Mouse (Mus musculus): ENCODE measurements around the gene Efr3b. TPM values are rescaled to one million over a fixed set of nuclear protein-coding genes. Genes with fewer than 3 reads are reported as not detected.
A peak's percentile ranks its signal among the peaks of the same experiment; 100 is the strongest.
"Not testable (repeated sequence)": the region's sequence is repeated elsewhere in the genome, so short reads cannot be mapped to it uniquely, and the experiment has no call there.

Efr3b gene
- polyA plus RNA-seq, 1 experiment from 2014 or later = 2.6 TPM

- 58% methylated on average over 4 of the region's 4 CpGs for WGBS
- Histone ChIP-seq H3K27ac (ENCODE audit: low read length) (no peak overlapping the region), H3K4me3 (ENCODE audit: low read length) (no peak overlapping the region), H3K36me3 (ENCODE audit: control insufficient read depth, insufficient read depth, low read length) (no peaks in the 10 kb centered on the region), H3K4me2 (ENCODE audit: low read depth, low read length) (no peak overlapping the region), H3K27me3 (replicated peaks; ENCODE audit: control insufficient read depth, insufficient read depth, low read length) (no peaks in the 10 kb centered on the region), H3K4me1 (ENCODE audit: control insufficient read depth, insufficient read depth, low read length) (peaks cover 4% of the 10 kb centered on the region), H3K9ac (ENCODE audit: low read depth, low read length) (no peak overlapping the region), H3K9me3 (ENCODE audit: control insufficient read depth, low read length) (no peaks in the 10 kb centered on the region)
- peak; percentile 59 for ATAC-seq
Measured at GRCm38 (mm10) chr12:3944454-3945073, 94.2 kb downstream of the Efr3b start.

GRCm38 (mm10) chr12:3942026-3942425 lies 96.7 kb downstream of the Efr3b start:
- no peaks in the 10 kb centered on the region for H3K27me3 ChIP-seq (replicated peaks; ENCODE audit: control insufficient read depth, insufficient read depth, low read length)
- no peak for ATAC-seq
- 48% methylated on average over 11 of the region's 11 CpGs for WGBS
- H3K27ac ChIP-seq (ENCODE audit: low read length) = no peak overlapping the region
- peaks cover 4% of the 10 kb centered on the region for H3K4me1 ChIP-seq (ENCODE audit: control insufficient read depth, insufficient read depth, low read length)
- no peak overlapping the region for H3K4me2 ChIP-seq (ENCODE audit: low read depth, low read length)
- H3K36me3 ChIP-seq (ENCODE audit: control insufficient read depth, insufficient read depth, low read length) = no peaks in the 10 kb centered on the region
- no peak overlapping the region for H3K9ac ChIP-seq (ENCODE audit: low read depth, low read length)
- no peaks in the 10 kb centered on the region for H3K9me3 ChIP-seq (ENCODE audit: control insufficient read depth, low read length)
- no peak overlapping the region for H3K4me3 ChIP-seq (ENCODE audit: low read length)

GRCm38 (mm10) chr12:3930090-3930865 lies 108.4 kb downstream of the Efr3b start:
- H3K9me3 ChIP-seq (ENCODE audit: control insufficient read depth, low read length); H3K4me3 ChIP-seq (ENCODE audit: low read length); H3K36me3 ChIP-seq (ENCODE audit: control insufficient read depth, insufficient read depth, low read length); H3K27me3 ChIP-seq (replicated peaks; ENCODE audit: control insufficient read depth, insufficient read depth, low read length); H3K27ac ChIP-seq (ENCODE audit: low read length); H3K9ac ChIP-seq (ENCODE audit: low read depth, low read length); H3K4me2 ChIP-seq (ENCODE audit: low read depth, low read length); ATAC-seq; H3K4me1 ChIP-seq (ENCODE audit: control insufficient read depth, insufficient read depth, low read length): not testable (repeated sequence)
- 86% methylated on average over 31 of the region's 47 CpGs for WGBS

- Histone ChIP-seq H3K4me2 (ENCODE audit: low read depth, low read length) (no peak overlapping the region), H3K9ac (ENCODE audit: low read depth, low read length) (no peak overlapping the region), H3K4me3 (ENCODE audit: low read length) (no peak overlapping the region), H3K9me3 (ENCODE audit: control insufficient read depth, low read length) (no peaks in the 10 kb centered on the region), H3K36me3 (ENCODE audit: control insufficient read depth, insufficient read depth, low read length) (no peaks in the 10 kb centered on the region), H3K27me3 (replicated peaks; ENCODE audit: control insufficient read depth, insufficient read depth, low read length) (no peaks in the 10 kb centered on the region), H3K4me1 (ENCODE audit: control insufficient read depth, insufficient read depth, low read length) (no peaks in the 10 kb centered on the region), H3K27ac (ENCODE audit: low read length) (no peak overlapping the region)
- 69% methylated on average over 3 of the region's 3 CpGs for WGBS
- ATAC-seq = no peak
Measured at GRCm38 (mm10) chr12:3928841-3929240, 109.9 kb downstream of the Efr3b start.

GRCm38 (mm10) chr12:3926127-3926526 lies 112.6 kb downstream of the Efr3b start:
- no peaks in the 10 kb centered on the region for H3K4me1 ChIP-seq (ENCODE audit: control insufficient read depth, insufficient read depth, low read length)
- H3K4me2 ChIP-seq (ENCODE audit: low read depth, low read length) = no peak overlapping the region
- no peak overlapping the region for H3K4me3 ChIP-seq (ENCODE audit: low read length)
- WGBS = 0% methylated on average over 1 of the region's 1 CpGs
- no peaks in the 10 kb centered on the region for H3K9me3 ChIP-seq (ENCODE audit: control insufficient read depth, low read length)
- no peaks in the 10 kb centered on the region for H3K36me3 ChIP-seq (ENCODE audit: control insufficient read depth, insufficient read depth, low read length)
- ATAC-seq = no peak
- H3K27me3 ChIP-seq (replicated peaks; ENCODE audit: control insufficient read depth, insufficient read depth, low read length) = no peaks in the 10 kb centered on the region
- no peak overlapping the region for H3K27ac ChIP-seq (ENCODE audit: low read length)
- H3K9ac ChIP-seq (ENCODE audit: low read depth, low read length) = no peak overlapping the region

- Histone ChIP-seq H3K4me2 (ENCODE audit: low read depth, low read length) (no peak overlapping the region), H3K9ac (ENCODE audit: low read depth, low read length) (no peak overlapping the region), H3K27me3 (replicated peaks; ENCODE audit: control insufficient read depth, insufficient read depth, low read length) (no peaks in the 10 kb centered on the region), H3K36me3 (ENCODE audit: control insufficient read depth, insufficient read depth, low read length) (peaks cover 3% of the 10 kb centered on the region; the same call in 1 of the 2 replicates), H3K27ac (ENCODE audit: low read length) (no peak overlapping the region), H3K4me3 (ENCODE audit: low read length) (no peak overlapping the region), H3K4me1 (ENCODE audit: control insufficient read depth, insufficient read depth, low read length) (peaks cover 15% of the 10 kb centered on the region), H3K9me3 (ENCODE audit: control insufficient read depth, low read length) (no peaks in the 10 kb centered on the region)
- 59% methylated on average over 3 of the region's 3 CpGs for WGBS
- ATAC-seq = peak; percentile 90
Measured at GRCm38 (mm10) chr12:3919423-3919822, 119.3 kb downstream of the Efr3b start.

- ATAC-seq = peak; percentile 27; the same call in 1 of the 2 replicates
- WGBS = 55% methylated on average over 3 of the region's 3 CpGs
- Histone ChIP-seq H3K9me3 (ENCODE audit: control insufficient read depth, low read length) (no peaks in the 10 kb centered on the region), H3K36me3 (ENCODE audit: control insufficient read depth, insufficient read depth, low read length) (peaks cover 3% of the 10 kb centered on the region; the same call in 1 of the 2 replicates), H3K4me2 (ENCODE audit: low read depth, low read length) (no peak overlapping the region), H3K4me1 (ENCODE audit: control insufficient read depth, insufficient read depth, low read length) (peaks cover 15% of the 10 kb centered on the region), H3K27ac (ENCODE audit: low read length) (no peak overlapping the region), H3K9ac (ENCODE audit: low read depth, low read length) (no peak overlapping the region), H3K27me3 (replicated peaks; ENCODE audit: control insufficient read depth, insufficient read depth, low read length) (no peaks in the 10 kb centered on the region), H3K4me3 (ENCODE audit: low read length) (no peak overlapping the region)
Measured at GRCm38 (mm10) chr12:3918577-3918976, 120.1 kb downstream of the Efr3b start.

GRCm38 (mm10) chr12:3917668-3918341 lies 120.9 kb downstream of the Efr3b start:
- Histone ChIP-seq H3K27me3 (replicated peaks; ENCODE audit: control insufficient read depth, insufficient read depth, low read length) (no peaks in the 10 kb centered on the region), H3K4me3 (ENCODE audit: low read length) (no peak overlapping the region), H3K9me3 (ENCODE audit: control insufficient read depth, low read length) (no peaks in the 10 kb centered on the region), H3K36me3 (ENCODE audit: control insufficient read depth, insufficient read depth, low read length) (peaks cover 3% of the 10 kb centered on the region; the same call in 1 of the 2 replicates), H3K27ac (ENCODE audit: low read length) (no peak overlapping the region), H3K4me2 (ENCODE audit: low read depth, low read length) (no peak overlapping the region), H3K4me1 (ENCODE audit: control insufficient read depth, insufficient read depth, low read length) (peaks cover 15% of the 10 kb centered on the region), H3K9ac (ENCODE audit: low read depth, low read length) (no peak overlapping the region)
- 24% methylated on average over 14 of the region's 14 CpGs for WGBS
- ATAC-seq = peak; percentile 18

GRCm38 (mm10) chr12:3915852-3916251 lies 122.9 kb downstream of the Efr3b start:
- no peak overlapping the region for H3K27ac ChIP-seq (ENCODE audit: low read length)
- no peak overlapping the region for H3K4me2 ChIP-seq (ENCODE audit: low read depth, low read length)
- WGBS = 71% methylated on average over 3 of the region's 3 CpGs
- peaks cover 3% of the 10 kb centered on the region; the same call in 1 of the 2 replicates for H3K36me3 ChIP-seq (ENCODE audit: control insufficient read depth, insufficient read depth, low read length)
- H3K4me3 ChIP-seq (ENCODE audit: low read length) = no peak overlapping the region
- H3K9ac ChIP-seq (ENCODE audit: low read depth, low read length) = no peak overlapping the region
- H3K27me3 ChIP-seq (replicated peaks; ENCODE audit: control insufficient read depth, insufficient read depth, low read length) = no peaks in the 10 kb centered on the region
- peaks cover 15% of the 10 kb centered on the region for H3K4me1 ChIP-seq (ENCODE audit: control insufficient read depth, insufficient read depth, low read length)
- H3K9me3 ChIP-seq (ENCODE audit: control insufficient read depth, low read length) = no peaks in the 10 kb centered on the region
- ATAC-seq = no peak
